Mouse (Mus musculus) cerebellum, adult 2 months (tissue): ENCODE measurements at regions not wholly inside any gene's neighbourhood (a gene's known extent, or its start where the extent isn't known, plus 50 kb on each side); places are given as distances from the start of the nearest gene placed in this dataset.

Experiments used
- CTCF ChIP-seq: fragments of 200-500 bp; IDR thresholded peaks from 2 replicates; pipeline ENCODE4 v1.5.1; 2011; ENCODE audit warnings: low read depth, mild to moderate bottlenecking, control low read depth, low read length, moderate library complexity, borderline replicate concordance; ENCODE audit not compliant: insufficient read depth
- POLR2A ChIP-seq: fragments of 200-500 bp; IDR thresholded peaks from 2 replicates; pipeline ENCODE4 v1.6.1; 2011; ENCODE audit warnings: low read length, control low read depth, borderline replicate concordance; ENCODE audit not compliant: insufficient read depth

DNA sequence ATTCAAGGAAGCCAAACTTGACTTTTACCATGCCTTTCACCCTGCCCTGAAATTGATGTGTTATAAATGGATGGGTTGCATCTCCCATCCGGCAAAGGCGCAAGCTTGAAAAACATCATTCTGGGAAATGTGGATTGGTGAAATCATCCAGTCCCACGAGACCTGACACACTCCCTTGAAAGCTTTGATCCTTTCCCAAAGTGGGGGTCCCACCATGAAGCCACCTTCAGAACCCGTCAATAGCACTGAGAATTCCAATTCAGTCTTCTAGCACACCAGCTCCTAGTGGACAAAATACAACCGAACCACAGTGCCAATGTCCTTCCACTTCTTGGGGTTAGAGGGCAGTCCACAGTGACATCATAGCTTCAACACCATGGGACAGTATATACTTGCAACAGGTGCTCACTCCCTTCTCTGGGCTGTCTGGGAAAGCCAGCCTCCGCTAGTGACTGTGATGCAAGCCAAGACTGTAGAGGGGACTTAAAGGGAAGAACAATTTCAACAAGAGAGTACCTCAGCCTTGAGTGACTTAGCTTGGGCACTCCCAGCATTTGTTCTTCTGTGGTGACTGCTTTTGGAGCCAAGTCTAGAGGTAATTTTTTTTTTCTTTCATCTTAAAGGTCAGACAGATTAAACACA, 126.6 kb upstream of the Gmds start:
- no peak for TF ChIP-seq POLR2A
- TF ChIP-seq CTCF: no peak
